Mouse (Mus musculus): ENCODE measurements around the gene Ugt2b38. TPM values are rescaled to one million over a fixed set of nuclear protein-coding genes. Genes with fewer than 3 reads are reported as not detected.
"Not testable (repeated sequence)": the region's sequence is repeated elsewhere in the genome, so short reads cannot be mapped to it uniquely, and the experiment has no call there.

Gene Ugt2b38
- polyA plus RNA-seq (2015; fragmentation: Nextera tagmentation; extraction: Ambion mirVana): not detected in 2 replicates

GRCm38 (mm10) chr5:87424041-87424440, at the start of gene Ugt2b38:
Ugt2b38 (minus strand) TSS chr5:87424203.
- not testable (repeated sequence) for H3K4me2 ChIP-seq; ATAC-seq (ENCODE audit: insufficient number of reproducible peaks, insufficient read depth, low FRiP score, low TSS enrichment, low read depth)
- 95% methylated on average over 2 of the region's 2 CpGs for WGBS

GRCm38 (mm10) chr5:87458810-87459209, 34.8 kb upstream of the Ugt2b38 start:
- H3K36me3 ChIP-seq: no peaks in the 10 kb centered on the region
- no peak overlapping the region for H3K27ac ChIP-seq
- WGBS: 40% methylated on average over 1 of the region's 1 CpGs
- H3K4me3 ChIP-seq: no peak overlapping the region
- no peak for ATAC-seq (ENCODE audit: insufficient number of reproducible peaks, insufficient read depth, low FRiP score, low TSS enrichment, low read depth)
- no peak overlapping the region for H3K4me2 ChIP-seq
- no peaks in the 10 kb centered on the region for H3K9me3 ChIP-seq
- H3K9ac ChIP-seq: no peak overlapping the region
- H3K27me3 ChIP-seq: no peaks in the 10 kb centered on the region
- no peaks in the 10 kb centered on the region for H3K4me1 ChIP-seq

More at GRCm38 (mm10) chr5:87424041-87424440, at the start of gene Ugt2b38:
- H3K4me1 ChIP-seq, H3K9ac ChIP-seq, H3K4me3 ChIP-seq, H3K27me3 ChIP-seq, H3K9me3 ChIP-seq, H3K36me3 ChIP-seq, H3K27ac ChIP-seq: not testable (repeated sequence)

GRCm38 (mm10) chr5:87457701-87458100, 33.7 kb upstream of the Ugt2b38 start:
- Histone ChIP-seq H3K9ac (no peak overlapping the region), H3K27me3 (no peaks in the 10 kb centered on the region), H3K4me3 (no peak overlapping the region), H3K4me1 (no peaks in the 10 kb centered on the region), H3K36me3 (no peaks in the 10 kb centered on the region), H3K4me2 (no peak overlapping the region), H3K9me3 (no peaks in the 10 kb centered on the region), H3K27ac (no peak overlapping the region)
- no peak for ATAC-seq (ENCODE audit: insufficient number of reproducible peaks, insufficient read depth, low FRiP score, low TSS enrichment, low read depth)

GRCm38 (mm10) chr5:87456216-87456850, 32.3 kb upstream of the Ugt2b38 start:
- Histone ChIP-seq H3K27me3 (no peaks in the 10 kb centered on the region), H3K9me3 (no peaks in the 10 kb centered on the region), H3K36me3 (no peaks in the 10 kb centered on the region), H3K4me2 (no peak overlapping the region), H3K27ac (no peak overlapping the region), H3K4me3 (no peak overlapping the region), H3K4me1 (no peaks in the 10 kb centered on the region), H3K9ac (no peak overlapping the region)
- no peak for ATAC-seq (ENCODE audit: insufficient number of reproducible peaks, insufficient read depth, low FRiP score, low TSS enrichment, low read depth)
- 87% methylated on average over 3 of the region's 3 CpGs for WGBS

- no peak for ATAC-seq (ENCODE audit: insufficient number of reproducible peaks, insufficient read depth, low FRiP score, low TSS enrichment, low read depth)
- no peak overlapping the region for H3K4me2 ChIP-seq
- H3K27me3 ChIP-seq: no peaks in the 10 kb centered on the region
- H3K9ac ChIP-seq: no peak overlapping the region
- H3K4me3 ChIP-seq: no peak overlapping the region
- no peaks in the 10 kb centered on the region for H3K9me3 ChIP-seq
- no peaks in the 10 kb centered on the region for H3K36me3 ChIP-seq
- H3K27ac ChIP-seq: no peak overlapping the region
- H3K4me1 ChIP-seq: no peaks in the 10 kb centered on the region
These were observed 31.5 kb upstream of the Ugt2b38 start for GRCm38 (mm10) chr5:87455519-87455918.

GRCm38 (mm10) chr5:87452514-87452913, 28.5 kb upstream of the Ugt2b38 start:
- H3K4me3 ChIP-seq; H3K9me3 ChIP-seq; H3K27ac ChIP-seq; H3K4me1 ChIP-seq; H3K36me3 ChIP-seq; ATAC-seq (ENCODE audit: insufficient number of reproducible peaks, insufficient read depth, low FRiP score, low TSS enrichment, low read depth); H3K4me2 ChIP-seq; H3K9ac ChIP-seq; H3K27me3 ChIP-seq: not testable (repeated sequence)
- WGBS: 82% methylated on average over 3 of the region's 5 CpGs

- H3K9me3 ChIP-seq: no peaks in the 10 kb centered on the region
- no peak for ATAC-seq (ENCODE audit: insufficient number of reproducible peaks, insufficient read depth, low FRiP score, low TSS enrichment, low read depth)
- no peak overlapping the region for H3K4me3 ChIP-seq
- no peak overlapping the region for H3K27ac ChIP-seq
- H3K36me3 ChIP-seq: no peaks in the 10 kb centered on the region
- WGBS: 36% methylated on average over 3 of the region's 3 CpGs
- H3K4me2 ChIP-seq: no peak overlapping the region
- H3K27me3 ChIP-seq: no peaks in the 10 kb centered on the region
- H3K9ac ChIP-seq: no peak overlapping the region
- H3K4me1 ChIP-seq: no peaks in the 10 kb centered on the region
These were observed 12.3 kb upstream of the Ugt2b38 start for GRCm38 (mm10) chr5:87436264-87436663.

- Histone ChIP-seq H3K27ac (no peak overlapping the region), H3K4me3 (no peak overlapping the region), H3K27me3 (no peaks in the 10 kb centered on the region), H3K9me3 (no peaks in the 10 kb centered on the region), H3K4me2 (no peak overlapping the region), H3K4me1 (no peaks in the 10 kb centered on the region), H3K9ac (no peak overlapping the region), H3K36me3 (no peaks in the 10 kb centered on the region)
- ATAC-seq (ENCODE audit: insufficient number of reproducible peaks, insufficient read depth, low FRiP score, low TSS enrichment, low read depth): no peak
- WGBS: 78% methylated on average over 3 of the region's 3 CpGs
These were observed 1.7 kb upstream of the Ugt2b38 start for GRCm38 (mm10) chr5:87425676-87426075.

GRCm38 (mm10) chr5:87396968-87397367, 27.0 kb downstream of the Ugt2b38 start:
- Histone ChIP-seq H3K27ac (no peak overlapping the region), H3K36me3 (no peaks in the 10 kb centered on the region), H3K4me3 (no peak overlapping the region), H3K4me2 (no peak overlapping the region), H3K4me1 (no peaks in the 10 kb centered on the region), H3K9ac (no peak overlapping the region), H3K27me3 (no peaks in the 10 kb centered on the region), H3K9me3 (no peaks in the 10 kb centered on the region)
- 89% methylated on average over 4 of the region's 4 CpGs for WGBS
- ATAC-seq (ENCODE audit: insufficient number of reproducible peaks, insufficient read depth, low FRiP score, low TSS enrichment, low read depth): no peak

GRCm38 (mm10) chr5:87390818-87391217, 33.2 kb downstream of the Ugt2b38 start:
- Histone ChIP-seq H3K27ac (no peak overlapping the region), H3K36me3 (no peaks in the 10 kb centered on the region), H3K27me3 (no peaks in the 10 kb centered on the region), H3K9ac (no peak overlapping the region), H3K4me2 (no peak overlapping the region), H3K4me1 (no peaks in the 10 kb centered on the region), H3K4me3 (no peak overlapping the region), H3K9me3 (no peaks in the 10 kb centered on the region)
- no peak for ATAC-seq (ENCODE audit: insufficient number of reproducible peaks, insufficient read depth, low FRiP score, low TSS enrichment, low read depth)
- 80% methylated on average over 2 of the region's 2 CpGs for WGBS

- 74% methylated on average over 2 of the region's 2 CpGs for WGBS
- Histone ChIP-seq H3K9ac (no peak overlapping the region), H3K36me3 (no peaks in the 10 kb centered on the region), H3K4me2 (no peak overlapping the region), H3K4me3 (no peak overlapping the region), H3K27me3 (no peaks in the 10 kb centered on the region), H3K27ac (no peak overlapping the region), H3K4me1 (no peaks in the 10 kb centered on the region), H3K9me3 (no peaks in the 10 kb centered on the region)
- no peak for ATAC-seq (ENCODE audit: insufficient number of reproducible peaks, insufficient read depth, low FRiP score, low TSS enrichment, low read depth)
These were observed 43.8 kb downstream of the Ugt2b38 start for GRCm38 (mm10) chr5:87380234-87380633.

- no peak for ATAC-seq (ENCODE audit: insufficient number of reproducible peaks, insufficient read depth, low FRiP score, low TSS enrichment, low read depth)
- H3K4me1 ChIP-seq: no peaks in the 10 kb centered on the region
- H3K9ac ChIP-seq: no peak overlapping the region
- H3K4me2 ChIP-seq: no peak overlapping the region
- no peaks in the 10 kb centered on the region for H3K27me3 ChIP-seq
- H3K36me3 ChIP-seq: no peaks in the 10 kb centered on the region
- no peaks in the 10 kb centered on the region for H3K9me3 ChIP-seq
- H3K4me3 ChIP-seq: no peak overlapping the region
- H3K27ac ChIP-seq: no peak overlapping the region
These were observed 44.2 kb downstream of the Ugt2b38 start for GRCm38 (mm10) chr5:87379825-87380224.

Data from embryonic facial prominence, embryonic 13.5 days (tissue).